Mouse (Mus musculus) naive thymus-derived CD4-positive, alpha-beta T cell, adult 5 months (primary cell): ENCODE measurements around the gene Bfsp2. TPM values are rescaled to one million over a fixed set of nuclear protein-coding genes. Genes with fewer than 3 reads are reported as not detected.

Source experiments
- polyA plus RNA-seq: library from polyadenylated mRNA; unstranded; fragments of 100-300 nt; shearing (Covaris generic); gene quantifications from one replicate; pipeline ENCODE4 v1.2.1, GENCODE M21; 2017

Gene Bfsp2
- 0.91 TPM for polyA plus RNA-seq

DNA sequence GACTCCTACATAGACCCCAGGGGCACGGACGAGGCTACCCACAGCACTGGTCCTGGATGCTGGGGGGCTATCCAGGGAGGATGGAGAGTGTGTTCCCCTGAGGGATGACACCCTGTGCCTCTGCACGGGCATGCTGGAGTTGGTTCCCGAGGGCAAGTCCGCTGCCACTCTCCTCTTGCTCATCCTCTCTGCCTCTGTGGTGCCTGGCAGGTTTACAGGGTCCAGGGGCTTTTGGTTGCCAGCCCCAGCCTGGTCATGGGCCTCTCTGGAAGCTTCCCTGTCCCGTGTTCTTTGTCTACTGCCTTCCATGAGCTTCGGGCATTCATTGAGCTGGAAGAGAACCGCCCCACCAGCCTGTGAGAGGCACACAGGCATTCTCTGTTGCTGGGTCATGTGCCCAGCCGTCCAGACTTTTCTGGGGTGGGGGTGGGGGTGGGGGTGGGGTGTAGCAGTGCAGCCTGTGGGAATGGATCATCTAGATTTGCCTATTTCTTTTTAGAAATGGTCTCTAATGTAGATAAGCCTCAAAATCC lies at the start of gene Bfsp2:
Gene Bfsp2 (minus strand): TSS at position 377 of the 533 bp plus-strand sequence.

Other genes starting within 250 kb of the Bfsp2 start
- 1.3 TPM for gene Trf, start 250.0 kb downstream of the Bfsp2 start, polyA plus RNA-seq
- gene 1300017J02Rik, start 175.3 kb downstream of the Bfsp2 start, polyA plus RNA-seq: 0.50 TPM
- 61.0 TPM for gene Topbp1, start 175.2 kb downstream of the Bfsp2 start, polyA plus RNA-seq
- 85.8 TPM for gene Cdv3, start 114.6 kb downstream of the Bfsp2 start, polyA plus RNA-seq